Mouse (Mus musculus) midbrain, embryonic 14.5 days (tissue): Measurements from ENCODE around the gene Grpel1. TPM values are rescaled to one million over a fixed set of nuclear protein-coding genes. Genes with fewer than 3 reads are reported as not detected.

Source experiments
- ATAC-seq: fragments of 200-750 bp; cut with Nextera tagmentation; 2 replicates; pipeline ENCODE4 v1.8.0; 2017; ENCODE audit warnings: moderate number of reproducible peaks, moderate library complexity; ENCODE audit not compliant: low FRiP score, low TSS enrichment
- DNase-seq: peaks from one replicate; pipeline ENCODE4 v3.0.0-alpha.2; 2015
- H3K27ac ChIP-seq: fragments of 300-500 bp; sonication (generic); replicated peaks from 2 replicates; pipeline ENCODE4 v1.5.1; 2014; ENCODE audit warnings: mild to moderate bottlenecking, low read depth, low read length, moderate library complexity
- H3K27me3 ChIP-seq: fragments of 300-500 bp; sonication (generic); 2 replicates; pipeline ENCODE4 v1.6.1; 2014; ENCODE audit warnings: low read length, control low read depth, mixed read lengths; ENCODE audit not compliant: control insufficient read depth, insufficient read depth
- H3K36me3 ChIP-seq: fragments of 300-500 bp; sonication (generic); 2 replicates; pipeline ENCODE4 v1.6.1; 2014; ENCODE audit warnings: low read length, control low read depth; ENCODE audit not compliant: control insufficient read depth, insufficient read depth
- H3K4me1 ChIP-seq: fragments of 300-500 bp; sonication (generic); 2 replicates; pipeline ENCODE4 v1.6.1; 2014; ENCODE audit warnings: mild to moderate bottlenecking, antibody characterized with exemption, low read length, control low read depth; ENCODE audit not compliant: control insufficient read depth, insufficient read depth
- H3K4me2 ChIP-seq: fragments of 300-500 bp; sonication (generic); 2 replicates; pipeline ENCODE4 v1.6.1; 2014; ENCODE audit warnings: mild to moderate bottlenecking, low read length, moderate library complexity
- H3K4me3 ChIP-seq: fragments of 300-500 bp; sonication (generic); replicated peaks from 2 replicates; pipeline ENCODE4 v1.5.1; 2014; ENCODE audit warnings: low read depth, low read length
- H3K9ac ChIP-seq: fragments of 300-500 bp; sonication (generic); replicated peaks from 2 replicates; pipeline ENCODE4 v1.6.1; 2014; ENCODE audit warnings: mild to moderate bottlenecking, low read length, moderate library complexity
- H3K9me3 ChIP-seq: fragments of 300-500 bp; sonication (generic); 2 replicates; pipeline ENCODE4 v1.6.1; 2016; ENCODE audit warnings: low read length, control low read depth, mixed read lengths; ENCODE audit not compliant: control insufficient read depth
- WGBS: fragments of 180-500 bp; shearing (Covaris S2); extraction: QIAGEN DNeasy Blood & Tissue Kit; methylation state at CpG from one replicate; pipeline ENCODE4 v1.1.7; 2014; 5-methylcytosine and 5-hydroxymethylcytosine counted together
- polyA plus RNA-seq: library from polyadenylated mRNA; unstranded; fragments of >200 nt; fragmentation: Nextera tagmentation; extraction: Ambion mirVana; gene quantifications from 2 replicates; pipeline ENCODE4 v1.2.1, GENCODE M21; 2014

Gene Grpel1
- polyA plus RNA-seq, 1 experiment from 2014 or later: 46.6 TPM

GRCm38 (mm10) chr5:36434398-36434967 is 30.3 kb upstream of the Grpel1 start:
- peak overlapping the region; percentile 82 for H3K27ac ChIP-seq
- H3K36me3 ChIP-seq: no peaks in the 10 kb centered on the region
- peak; percentile 77; the same call in 1 of the 2 replicates for ATAC-seq
- peak; percentile 67 for DNase-seq
- H3K4me1 ChIP-seq: peaks cover 10% of the 10 kb centered on the region
- WGBS: 31% methylated on average over 9 of the region's 9 CpGs
- no peak overlapping the region for H3K9ac ChIP-seq
- H3K27me3 ChIP-seq: no peaks in the 10 kb centered on the region
- H3K9me3 ChIP-seq: no peaks in the 10 kb centered on the region
- H3K4me2 ChIP-seq: 0 out of 2 replicates have a peak overlapping the region, but pooled peaks have one; percentile 13
- no peak overlapping the region for H3K4me3 ChIP-seq

- Histone ChIP-seq H3K27ac (no peak overlapping the region), H3K4me1 (peaks cover 10% of the 10 kb centered on the region), H3K9me3 (no peaks in the 10 kb centered on the region), H3K9ac (no peak overlapping the region), H3K36me3 (no peaks in the 10 kb centered on the region), H3K4me2 (no peak overlapping the region), H3K4me3 (no peak overlapping the region), H3K27me3 (no peaks in the 10 kb centered on the region)
- 81% methylated on average over 4 of the region's 4 CpGs for WGBS
- ATAC-seq: no peak
- DNase-seq: no peak
These were observed 27.9 kb upstream of the Grpel1 start for GRCm38 (mm10) chr5:36436858-36437257.

DNA sequence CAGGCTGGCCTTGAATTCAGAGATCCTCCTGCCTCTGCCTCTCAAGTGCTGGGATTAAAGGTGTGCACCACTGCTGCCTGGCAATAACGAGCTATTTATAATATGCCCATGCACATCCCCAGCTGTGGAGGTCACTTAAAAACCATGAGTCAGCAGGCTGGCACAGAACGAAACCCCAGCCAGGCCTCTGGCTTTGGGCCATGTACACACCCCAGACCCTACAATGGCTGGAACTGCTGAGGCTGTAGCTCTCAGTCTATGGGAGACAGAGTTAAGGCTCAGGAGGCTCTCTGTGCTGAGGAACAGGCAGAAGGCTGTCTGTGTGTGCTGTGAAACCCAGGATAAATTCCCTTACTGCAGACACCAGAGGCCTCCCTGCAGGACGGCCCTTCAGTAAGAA is 24.1 kb upstream of the Grpel1 start:
- Histone ChIP-seq H3K9ac (no peak overlapping the region), H3K4me3 (no peak overlapping the region), H3K27ac (no peak overlapping the region), H3K27me3 (no peaks in the 10 kb centered on the region), H3K36me3 (no peaks in the 10 kb centered on the region), H3K4me1 (no peaks in the 10 kb centered on the region), H3K9me3 (no peaks in the 10 kb centered on the region), H3K4me2 (no peak overlapping the region)
- 72% methylated on average over 3 of the region's 3 CpGs for WGBS
- ATAC-seq: no peak
- DNase-seq: no peak

DNA sequence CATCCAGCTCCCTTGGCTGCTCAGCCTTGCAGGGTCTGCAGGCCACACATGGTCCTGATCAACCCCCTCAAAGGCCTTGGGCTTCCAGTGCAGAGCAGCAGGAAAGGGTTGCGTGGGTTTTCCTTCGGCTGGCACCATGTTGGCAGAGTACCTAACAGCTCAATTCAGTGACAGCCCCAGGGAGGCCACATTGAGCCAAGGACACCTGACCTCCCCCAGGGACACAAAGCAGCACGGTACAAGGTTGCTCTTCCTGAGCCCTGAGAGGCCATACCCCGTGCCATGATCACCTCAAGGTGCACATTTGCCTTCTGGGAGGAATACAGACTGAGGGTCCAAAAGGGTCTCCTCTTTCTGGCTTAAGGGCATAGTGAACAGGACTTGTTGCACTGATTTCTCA is 20.2 kb upstream of the Grpel1 start:
- H3K9ac ChIP-seq: no peak overlapping the region
- H3K36me3 ChIP-seq: no peaks in the 10 kb centered on the region
- H3K27me3 ChIP-seq: no peaks in the 10 kb centered on the region
- no peak overlapping the region for H3K4me3 ChIP-seq
- no peak overlapping the region for H3K27ac ChIP-seq
- no peaks in the 10 kb centered on the region for H3K9me3 ChIP-seq
- DNase-seq (no peak), ATAC-seq (no peak)
- no peak overlapping the region for H3K4me2 ChIP-seq
- H3K4me1 ChIP-seq: 0 out of 2 replicates have a peak, but pooled peaks cover 5% of the 10 kb centered on the region
- 66% methylated on average over 4 of the region's 4 CpGs for WGBS

GRCm38 (mm10) chr5:36445028-36445427 is 19.8 kb upstream of the Grpel1 start:
- Histone ChIP-seq H3K4me3 (no peak overlapping the region), H3K9ac (no peak overlapping the region), H3K27me3 (no peaks in the 10 kb centered on the region), H3K36me3 (no peaks in the 10 kb centered on the region), H3K9me3 (no peaks in the 10 kb centered on the region), H3K4me2 (no peak overlapping the region), H3K27ac (no peak overlapping the region), H3K4me1 (0 out of 2 replicates have a peak, but pooled peaks cover 5% of the 10 kb centered on the region)
- ATAC-seq (no peak), DNase-seq (no peak)
- WGBS: 42% methylated on average over 8 of the region's 8 CpGs

DNA sequence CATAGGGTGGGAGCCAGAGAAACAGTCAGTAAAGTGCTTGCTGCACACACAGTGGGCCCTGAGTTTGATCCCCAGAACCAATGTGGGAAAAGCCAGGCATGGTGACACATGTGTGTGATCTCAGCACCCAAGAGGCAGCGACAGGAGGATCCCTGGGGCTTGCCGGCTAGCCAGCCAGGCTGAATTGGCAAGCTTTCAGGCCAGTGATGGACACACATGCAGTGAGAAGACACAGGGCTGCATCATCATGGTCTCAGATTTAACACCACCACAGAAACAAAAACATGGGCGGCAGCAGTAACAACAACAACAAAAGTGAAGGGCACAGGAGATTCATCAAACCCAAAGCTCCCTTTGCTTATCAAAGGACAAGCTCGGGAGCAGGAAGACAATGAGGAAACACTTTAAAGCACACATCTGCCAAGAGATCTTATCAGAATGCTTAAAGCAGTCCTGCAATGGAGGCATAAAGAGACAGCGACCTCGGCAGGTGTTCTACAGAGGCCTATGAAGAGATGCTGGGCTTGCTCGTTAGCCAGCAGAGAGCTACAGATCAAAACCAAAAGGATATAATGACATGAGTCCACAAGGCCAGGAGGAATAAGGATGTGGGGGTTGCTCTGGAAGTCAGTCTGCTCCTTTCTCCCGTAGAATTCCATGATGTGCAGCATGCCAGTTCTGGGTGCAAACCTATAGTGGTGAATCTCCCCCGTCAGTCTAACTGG is 18.5 kb upstream of the Grpel1 start:
- ATAC-seq: no peak

DNA sequence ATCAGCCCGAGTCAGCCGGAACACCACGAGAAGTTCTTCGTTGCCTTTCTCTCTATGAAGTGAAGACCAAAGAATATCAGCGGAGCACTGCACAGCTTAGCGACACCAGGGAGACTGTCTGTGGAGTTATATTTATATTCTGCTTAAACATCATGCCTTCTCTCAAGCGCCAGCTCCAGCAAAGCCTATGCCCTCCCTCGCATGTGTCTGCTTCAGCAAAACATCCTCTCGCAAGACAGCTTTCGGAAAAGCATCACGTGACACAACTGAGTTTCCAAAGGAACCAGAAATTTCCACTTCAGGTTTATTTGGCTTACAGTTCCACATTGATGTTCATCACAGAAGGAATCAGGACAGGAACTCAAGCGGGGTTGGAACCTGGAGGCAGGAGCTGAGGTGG is 16.9 kb upstream of the Grpel1 start:
- no peak overlapping the region for H3K27ac ChIP-seq
- H3K27me3 ChIP-seq: no peaks in the 10 kb centered on the region
- ATAC-seq (no peak), DNase-seq (no peak)
- H3K4me3 ChIP-seq: no peak overlapping the region
- 93% methylated on average over 12 of the region's 12 CpGs for WGBS
- H3K4me1 ChIP-seq: 0 out of 2 replicates have a peak, but pooled peaks cover 5% of the 10 kb centered on the region
- no peaks in the 10 kb centered on the region for H3K9me3 ChIP-seq
- no peaks in the 10 kb centered on the region for H3K36me3 ChIP-seq
- no peak overlapping the region for H3K4me2 ChIP-seq
- no peak overlapping the region for H3K9ac ChIP-seq

More for the DNA sequence above, 18.5 kb upstream of the Grpel1 start:
- H3K4me1 ChIP-seq: 0 out of 2 replicates have a peak, but pooled peaks cover 5% of the 10 kb centered on the region
- no peaks in the 10 kb centered on the region for H3K36me3 ChIP-seq
- H3K9me3 ChIP-seq: no peaks in the 10 kb centered on the region
- no peaks in the 10 kb centered on the region for H3K27me3 ChIP-seq
- no peak overlapping the region for H3K4me2 ChIP-seq
- no peak overlapping the region for H3K4me3 ChIP-seq
- H3K9ac ChIP-seq: no peak overlapping the region
- DNase-seq: peak; percentile 23
- peak overlapping the region; percentile 37; the same call in 1 of the 2 replicates for H3K27ac ChIP-seq
- WGBS: 42% methylated on average over 9 of the region's 9 CpGs

DNA sequence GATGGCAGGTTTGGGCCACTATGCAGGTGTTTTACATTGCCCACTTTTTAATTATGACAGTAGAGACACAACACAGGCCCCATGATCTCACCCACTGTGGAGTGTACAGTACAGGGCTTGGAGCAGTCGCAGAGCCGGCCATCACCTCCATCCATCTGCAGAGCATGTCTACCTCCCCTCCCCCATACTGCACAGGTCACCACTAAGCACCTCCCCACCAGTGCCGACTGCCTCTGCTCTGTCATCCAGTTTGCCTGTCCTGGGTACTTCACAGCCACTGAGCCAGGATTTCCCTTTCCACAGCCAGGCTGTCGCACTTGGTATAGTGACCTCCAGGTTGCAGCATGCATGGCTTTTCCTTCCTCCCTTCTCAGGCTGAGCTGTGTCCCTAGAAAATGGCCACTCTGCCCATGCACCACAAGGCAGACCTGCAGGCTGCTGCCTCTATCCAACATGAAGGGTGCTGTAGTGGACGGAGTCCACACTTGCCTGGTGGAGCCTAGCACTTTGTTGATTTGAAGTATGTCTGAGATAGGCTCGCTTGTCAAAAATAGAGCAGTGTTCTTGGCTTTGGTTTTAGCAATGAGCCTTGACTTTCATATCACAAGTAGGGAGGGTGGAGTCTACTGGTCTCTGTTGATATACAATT is 15.0 kb upstream of the Grpel1 start:
- 86% methylated on average over 6 of the region's 6 CpGs for WGBS
- DNase-seq: no peak
- Histone ChIP-seq H3K9me3 (no peaks in the 10 kb centered on the region), H3K4me1 (0 out of 2 replicates have a peak, but pooled peaks cover 5% of the 10 kb centered on the region), H3K4me3 (no peak overlapping the region), H3K27me3 (no peaks in the 10 kb centered on the region), H3K4me2 (no peak overlapping the region), H3K9ac (no peak overlapping the region), H3K36me3 (no peaks in the 10 kb centered on the region), H3K27ac (no peak overlapping the region)
- ATAC-seq: no peak
